Mouse (Mus musculus) hematopoietic stem cell, adult 5-6 weeks (primary cell): ENCODE data around the gene Nfxl1. TPM values are rescaled to one million over a fixed set of nuclear protein-coding genes. Genes with fewer than 3 reads are reported as not detected.
"Not testable (repeated sequence)": the region's sequence is repeated elsewhere in the genome, so short reads cannot be mapped to it uniquely, and the experiment has no call there.

Experiments
- ATAC-seq, 2 experiments: fragments of 125-278 bp in 1 of 2; replicated peaks in 1 of 2; 2 replicates each; pipeline ENCODE4 v1.8.0; 2016 to 2017; ENCODE audit warnings: inconsistent platforms in 2 of 2, mild to moderate bottlenecking in 2 of 2, moderate number of reproducible peaks in 2 of 2, low read depth in 1 of 2, moderate TSS enrichment in 1 of 2; ENCODE audit not compliant: low FRiP score in 2 of 2, poor library complexity in 2 of 2, severe bottlenecking in 2 of 2, insufficient read depth in 1 of 2, low TSS enrichment in 1 of 2
- total RNA-seq: library from RNA; stranded (forward); fragments of 172-1452, 232-1000 nt; gene quantifications from 2 replicates; pipeline ENCODE4 v1.2.3, GENCODE M21; 2017

The Nfxl1 gene
- total RNA-seq = 19.1 and 20.0 TPM in 2 replicates

- ATAC-seq = peak; percentile 97 to 98
These were observed at the start of gene Nfxl1 for GRCm38 (mm10) chr5:72559544-72560049. Gene Nfxl1 (minus strand): TSS chr5:72559684.

- no peak for ATAC-seq
These were observed 43.7 kb upstream of the Nfxl1 start for GRCm38 (mm10) chr5:72603138-72603537.

GRCm38 (mm10) chr5:72601006-72601405 lies 41.5 kb upstream of the Nfxl1 start:
- peak; percentile 59 to 68 for ATAC-seq

- peak in 1 of 2 experiments; percentile 38; a peak in 1 of 4 replicates for ATAC-seq
These were observed 27.8 kb upstream of the Nfxl1 start, which contains the start of gene Gm5868 for GRCm38 (mm10) chr5:72587192-72587681. Gene Gm5868 (minus strand): TSS chr5:72587551.

- not testable (repeated sequence) for ATAC-seq
These were observed 27.2 kb upstream of the Nfxl1 start for GRCm38 (mm10) chr5:72586667-72587191.

- ATAC-seq = peak; percentile 47 to 60; a peak in 3 of 4 replicates
These were observed 26.6 kb upstream of the Nfxl1 start for GRCm38 (mm10) chr5:72586122-72586521.

GRCm38 (mm10) chr5:72580970-72581332 lies 21.5 kb upstream of the Nfxl1 start, which contains the start of gene Zar1:
Gene Zar1 (minus strand): TSS chr5:72581254.
- peak; percentile 5 to 13; a peak in 1 of 4 replicates for ATAC-seq

GRCm38 (mm10) chr5:72580088-72580969 lies 20.8 kb upstream of the Nfxl1 start:
- peak; percentile 44 to 59 for ATAC-seq

- not testable (repeated sequence) for ATAC-seq
These were observed 20.1 kb upstream of the Nfxl1 start for GRCm38 (mm10) chr5:72579599-72579998.

GRCm38 (mm10) chr5:72565621-72566020 lies 6.1 kb upstream of the Nfxl1 start:
- no peak for ATAC-seq

GRCm38 (mm10) chr5:72563183-72563582 lies 3.7 kb upstream of the Nfxl1 start:
- not testable (repeated sequence) for ATAC-seq

- ATAC-seq = no peak
These were observed 1.6 kb upstream of the Nfxl1 start for GRCm38 (mm10) chr5:72560976-72561628.

- peak; percentile 15 to 49; a peak in 3 of 4 replicates for ATAC-seq
These were observed 563 bp downstream of the Nfxl1 start for GRCm38 (mm10) chr5:72558716-72559526.

- no peak for ATAC-seq
These were observed 3.2 kb downstream of the Nfxl1 start for GRCm38 (mm10) chr5:72556245-72556644.

- no peak for ATAC-seq
These were observed 8.3 kb downstream of the Nfxl1 start for GRCm38 (mm10) chr5:72551209-72551608.

GRCm38 (mm10) chr5:72528896-72529295 lies 30.6 kb downstream of the Nfxl1 start:
- no peak for ATAC-seq

- no peak for ATAC-seq
These were observed 45.7 kb downstream of the Nfxl1 start for GRCm38 (mm10) chr5:72513808-72514207.
